Mouse (Mus musculus): Measurements from ENCODE around the gene Caprin2.

Gene Caprin2

GRCm38 (mm10) chr6:148841760-148842159 lies 54.3 kb downstream of the Caprin2 start:
- DNase-seq (ENCODE audit: low spot score in 2 of 2) = no peak

GRCm38 (mm10) chr6:148838460-148838859 lies 57.6 kb downstream of the Caprin2 start:
- DNase-seq (ENCODE audit: low spot score in 2 of 2) = no peak

- no peak for DNase-seq (ENCODE audit: low spot score in 2 of 2)
Observed at GRCm38 (mm10) chr6:148831728-148832121, 64.3 kb downstream of the Caprin2 start.

GRCm38 (mm10) chr6:148830748-148831727 lies 65.0 kb downstream of the Caprin2 start, which contains the start of gene Ipo8:
Ipo8 (minus strand) TSS chr6:148831467.
- peak; percentile 95 to 97 for DNase-seq (ENCODE audit: low spot score in 2 of 2)

GRCm38 (mm10) chr6:148830355-148830747 lies 65.7 kb downstream of the Caprin2 start:
- no peak for DNase-seq (ENCODE audit: low spot score in 2 of 2)

GRCm38 (mm10) chr6:148826119-148826518 lies 69.9 kb downstream of the Caprin2 start:
- no peak for DNase-seq (ENCODE audit: low spot score in 2 of 2)

- DNase-seq (ENCODE audit: low spot score in 2 of 2) = no peak
Observed at GRCm38 (mm10) chr6:148818624-148819343, 77.3 kb downstream of the Caprin2 start.

- no peak for DNase-seq (ENCODE audit: low spot score in 2 of 2)
Observed at GRCm38 (mm10) chr6:148816751-148817150, 79.3 kb downstream of the Caprin2 start.

GRCm38 (mm10) chr6:148811117-148811516 lies 84.9 kb downstream of the Caprin2 start:
- no peak for DNase-seq (ENCODE audit: low spot score in 2 of 2)

GRCm38 (mm10) chr6:148799773-148800172 lies 96.3 kb downstream of the Caprin2 start:
- DNase-seq (ENCODE audit: low spot score in 2 of 2) = no peak

GRCm38 (mm10) chr6:148795145-148795544 lies 100.9 kb downstream of the Caprin2 start:
- no peak for DNase-seq (ENCODE audit: low spot score in 2 of 2)
